Mouse (Mus musculus) forelimb bud, embryonic 11.5 days (tissue): ENCODE data around the gene Dph2.

ENCODE experiments used
- DNase-seq: peaks from one replicate; pipeline ENCODE4 v3.0.0-alpha.2; 2012; ENCODE audit warnings: low read depth, low spot score

The Dph2 gene

GRCm38 (mm10) chr4:117912131-117912561 lies 20.3 kb upstream of the Dph2 start:
- DNase-seq, result no peak

- no peak for DNase-seq
Observed at GRCm38 (mm10) chr4:117908834-117909453, 17.1 kb upstream of the Dph2 start.

DNA sequence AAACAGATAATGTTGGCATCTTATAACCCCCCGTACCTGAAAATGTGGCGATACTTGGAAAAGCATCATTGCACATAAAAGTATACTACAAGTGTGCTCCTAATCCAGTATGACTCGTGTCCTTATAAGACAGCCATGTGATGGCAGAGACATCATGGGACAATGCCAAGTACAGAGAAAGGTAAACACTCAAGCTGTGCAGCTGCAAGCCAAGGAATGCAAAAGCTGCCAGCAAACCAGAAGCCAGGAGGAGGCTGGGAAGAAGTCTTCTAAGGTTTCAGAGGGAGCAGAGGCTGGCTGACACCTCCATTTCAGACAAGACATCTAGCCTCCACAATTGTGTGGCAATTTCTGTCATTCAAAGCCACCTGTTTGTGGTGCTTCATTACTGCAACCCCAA lies 14.4 kb upstream of the Dph2 start:
- no peak for DNase-seq

GRCm38 (mm10) chr4:117904761-117905160 lies 12.9 kb upstream of the Dph2 start:
- DNase-seq, result no peak

- DNase-seq, result no peak
Observed at GRCm38 (mm10) chr4:117904094-117904493, 12.3 kb upstream of the Dph2 start.

DNA sequence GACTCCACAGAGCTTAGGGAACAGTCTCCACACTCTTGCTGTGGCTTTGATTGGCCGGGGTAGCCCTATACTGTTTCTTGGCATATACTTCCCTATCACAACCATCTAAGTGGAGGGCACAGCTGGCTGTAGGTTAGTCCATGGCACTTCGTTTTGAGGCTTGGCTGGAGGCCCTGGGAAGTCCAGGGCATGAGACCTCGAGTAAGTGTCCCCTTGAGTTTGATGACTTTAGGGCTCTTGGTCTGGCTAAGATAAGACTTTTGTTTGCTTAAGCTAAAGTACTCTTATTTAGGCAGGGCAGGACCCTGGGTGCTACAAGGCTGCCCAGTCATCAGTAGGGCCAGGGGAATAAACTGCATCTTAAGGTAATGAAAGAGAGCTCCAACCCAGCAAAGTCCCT lies 6.3 kb upstream of the Dph2 start:
- DNase-seq, result no peak

GRCm38 (mm10) chr4:117896031-117896430 lies 4.2 kb upstream of the Dph2 start:
- DNase-seq, result no peak

GRCm38 (mm10) chr4:117895339-117895738 lies 3.5 kb upstream of the Dph2 start:
- no peak for DNase-seq

DNA sequence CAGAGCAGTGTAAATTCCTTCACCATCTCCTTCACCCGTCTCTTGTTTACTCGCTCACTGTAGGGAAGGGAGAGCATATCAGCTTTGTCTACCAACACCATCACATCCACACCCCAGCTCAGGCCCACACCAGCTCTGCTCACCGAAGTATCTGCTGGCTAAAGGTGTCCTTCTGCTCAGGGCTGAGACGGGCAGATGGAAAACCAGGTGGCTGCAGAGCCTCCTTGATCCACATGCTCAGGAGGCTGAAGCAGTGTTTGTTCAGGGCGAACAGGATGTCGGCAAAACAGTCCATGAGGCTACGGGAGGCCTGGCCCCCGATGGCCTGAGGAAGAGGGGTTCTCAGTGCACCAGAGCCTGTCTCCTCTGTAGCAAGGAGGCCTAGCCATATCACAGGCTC lies 2.8 kb upstream of the Dph2 start:
- DNase-seq, result no peak

DNA sequence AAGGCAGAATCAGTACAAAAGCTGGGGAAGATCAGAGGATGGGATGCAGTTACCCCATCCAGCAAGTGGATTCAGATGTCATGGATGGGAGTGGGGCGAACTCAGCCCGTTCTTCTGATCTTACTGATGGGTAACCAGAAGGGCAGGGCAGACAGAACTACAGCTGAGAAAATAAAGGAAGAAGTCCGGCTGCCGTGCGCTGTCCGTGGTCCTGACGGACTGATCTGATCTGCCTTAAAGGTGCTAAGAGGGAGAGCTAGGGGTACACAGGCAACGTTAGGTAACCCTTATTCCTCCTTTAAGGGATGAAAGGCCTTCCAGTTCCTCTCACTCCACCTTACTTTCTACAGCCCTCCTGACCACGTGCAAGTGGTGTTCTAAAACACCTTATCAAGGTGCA lies 1.5 kb upstream of the Dph2 start:
- no peak for DNase-seq

- DNase-seq, result no peak
Observed at GRCm38 (mm10) chr4:117890750-117891149, 1.1 kb downstream of the Dph2 start.

- DNase-seq, result no peak
Observed at GRCm38 (mm10) chr4:117890031-117890430, 1.8 kb downstream of the Dph2 start.

DNA sequence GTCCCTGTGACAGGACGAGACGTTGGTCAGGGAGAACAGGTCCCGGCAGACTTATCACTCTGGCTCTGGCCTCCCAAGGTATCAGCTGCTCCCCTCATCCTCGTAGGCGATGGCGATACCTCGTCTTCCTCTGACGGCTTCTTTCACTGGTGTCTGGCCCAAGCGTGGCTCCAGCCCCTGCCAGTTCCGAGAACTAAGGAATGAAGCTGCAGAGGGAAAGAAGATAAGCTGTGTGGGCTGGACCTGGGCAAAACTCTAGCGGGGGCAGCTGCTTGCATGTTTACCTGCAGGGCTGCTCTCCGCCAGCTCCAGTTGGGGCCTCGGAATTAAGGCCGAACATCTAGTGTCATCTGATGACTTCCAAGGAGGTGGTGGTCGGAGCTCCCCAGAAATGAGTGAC lies 2.4 kb downstream of the Dph2 start:
- no peak for DNase-seq

GRCm38 (mm10) chr4:117887920-117888319 lies 3.9 kb downstream of the Dph2 start:
- DNase-seq, result no peak

DNA sequence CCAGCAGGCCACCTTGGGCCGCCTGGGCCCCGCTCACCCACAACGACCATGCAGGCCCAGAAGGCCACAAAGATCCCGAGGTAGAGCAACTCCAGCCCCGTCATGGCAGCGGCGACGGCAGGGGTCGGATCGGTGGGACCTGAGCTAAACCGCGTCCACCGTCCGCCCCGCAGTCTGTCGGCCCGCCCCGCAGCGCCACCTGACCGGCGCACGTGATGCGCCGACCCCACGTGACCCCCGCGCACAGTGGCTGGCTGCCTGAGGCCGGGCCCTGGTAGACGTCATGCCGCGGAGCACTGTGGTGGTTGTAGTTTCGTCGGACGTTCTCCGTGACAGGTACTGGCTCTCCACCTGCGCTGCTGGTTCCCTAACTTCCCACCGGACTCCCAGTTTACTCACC lies 4.7 kb downstream of the Dph2 start, which contains the start of gene Atp6v0b:
Gene Atp6v0b, minus strand, starts transcription at position 201 of the 400 bp plus-strand sequence.
- peak; percentile 87 for DNase-seq

DNA sequence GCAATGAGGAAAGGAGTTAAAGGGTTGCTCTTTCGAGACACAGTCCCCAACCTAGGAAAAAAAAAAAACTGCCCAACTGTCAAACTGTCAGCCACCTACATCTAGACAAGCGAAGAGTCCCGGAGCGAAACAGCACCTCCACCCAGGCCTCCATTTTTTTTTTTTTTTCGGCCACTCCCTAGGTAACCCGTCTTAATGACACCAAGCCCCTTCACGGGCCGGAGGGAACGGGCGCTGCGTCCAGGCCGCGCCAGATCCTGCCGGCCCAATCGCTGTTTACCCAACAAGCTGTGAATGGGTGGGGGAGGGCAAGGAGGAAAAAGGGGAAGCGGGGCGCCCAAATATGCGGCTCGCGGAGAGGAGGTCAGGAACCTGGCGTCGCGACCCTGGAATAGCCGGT lies 5.2 kb downstream of the Dph2 start:
- DNase-seq, result no peak

- DNase-seq, result no peak
Observed at GRCm38 (mm10) chr4:117885994-117886393, 5.8 kb downstream of the Dph2 start.

DNA sequence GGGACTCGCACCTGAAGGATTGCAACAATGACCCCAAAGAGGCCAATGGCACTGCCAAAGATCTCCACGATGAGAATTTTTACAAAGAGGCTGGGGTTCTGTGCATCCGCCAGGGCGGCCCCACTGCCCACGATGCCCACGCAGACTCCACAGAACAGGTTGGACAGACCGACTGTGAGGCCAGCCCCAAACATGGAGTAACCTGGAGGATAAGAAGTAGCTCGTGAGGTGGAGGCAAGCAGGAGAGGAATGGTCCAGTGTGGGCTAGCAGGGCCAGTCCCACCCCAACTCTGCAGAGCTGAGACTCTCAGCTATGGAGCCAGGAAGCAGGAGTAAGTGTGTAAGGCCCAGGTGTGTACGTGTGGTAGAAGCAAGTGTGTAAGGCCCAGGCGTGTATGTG lies 6.7 kb downstream of the Dph2 start:
- no peak for DNase-seq

DNA sequence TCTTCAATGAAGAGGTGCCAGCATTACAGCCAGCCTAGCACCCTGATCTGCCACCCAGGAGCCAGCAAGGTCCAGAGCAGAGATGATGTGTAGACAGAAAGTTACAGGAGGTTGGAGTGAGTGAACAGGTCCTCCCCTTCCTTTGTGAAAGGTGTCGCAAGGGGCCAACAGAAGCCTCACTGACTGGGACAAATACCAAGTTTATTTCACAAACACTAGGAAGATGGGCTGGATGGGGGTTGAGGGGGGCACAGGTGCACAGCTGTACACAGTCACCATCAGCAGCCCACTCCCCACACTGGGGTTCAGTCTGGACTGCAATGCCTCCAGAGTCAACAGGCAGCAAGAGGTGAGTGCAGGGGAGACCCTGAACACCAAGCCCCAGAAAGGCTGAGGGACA lies 7.7 kb downstream of the Dph2 start:
- DNase-seq, result no peak

GRCm38 (mm10) chr4:117882701-117883691 lies 8.8 kb downstream of the Dph2 start, which contains the start of gene B4galt2:
Gene B4galt2 (minus strand): TSS chr4:117883487.
- no peak for DNase-seq

DNA sequence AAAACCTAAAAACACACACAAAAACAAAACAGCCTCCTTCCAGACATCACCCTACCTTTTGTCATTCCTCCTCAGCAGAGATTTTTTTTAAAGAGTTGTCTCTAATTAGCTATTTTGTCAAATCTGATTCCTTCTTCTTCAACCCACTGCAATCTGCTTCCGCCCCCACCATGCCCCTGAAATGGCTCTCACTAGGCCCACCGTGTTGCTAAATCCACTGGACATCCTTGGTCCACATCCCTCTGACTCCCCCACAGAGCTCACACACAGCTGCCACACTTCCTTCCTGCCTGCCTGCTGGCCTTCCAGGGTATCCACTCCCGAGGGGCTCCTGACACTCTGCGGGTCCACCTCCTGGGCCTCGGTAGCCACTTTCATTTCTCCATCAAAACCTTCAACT lies 13.1 kb downstream of the Dph2 start:
- DNase-seq, result no peak

GRCm38 (mm10) chr4:117878301-117878700 lies 13.5 kb downstream of the Dph2 start:
- no peak for DNase-seq

DNA sequence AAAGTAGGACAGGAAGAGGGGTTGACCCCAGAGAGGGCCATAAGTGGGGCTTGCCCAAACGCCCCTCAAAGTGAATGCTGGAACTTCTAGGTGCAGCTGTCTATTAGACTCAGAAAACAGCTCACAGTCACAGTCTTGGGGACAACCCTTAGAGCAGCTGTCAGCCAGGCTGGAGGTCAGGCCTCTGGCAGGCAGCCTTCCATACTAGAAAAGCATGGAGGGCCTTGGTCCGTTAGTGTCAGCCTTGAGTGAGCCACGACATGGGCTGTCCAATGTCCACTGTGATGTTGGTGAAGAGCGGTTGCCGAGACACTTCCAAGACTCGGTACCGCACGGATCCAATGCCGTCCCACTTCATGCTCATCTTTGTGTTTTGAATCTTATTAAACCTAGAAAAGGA lies 18.2 kb downstream of the Dph2 start:
- no peak for DNase-seq
